Mouse (Mus musculus): ENCODE results near the gene Mbip.

- no peak for TF ChIP-seq POLR2A (IDR thresholded peaks at IDR 0.05; ENCODE audit: extremely low read depth, insufficient read depth, low read length)
- TF ChIP-seq CTCF (IDR thresholded peaks at IDR 0.05; ENCODE audit: extremely low read depth, insufficient read depth, low read length): no peak
Observed at GRCm38 (mm10) chr12:56299610-56300009, 46.1 kb downstream of the Mbip start.
